Mouse (Mus musculus): ENCODE data around the gene Pipox.

DNA sequence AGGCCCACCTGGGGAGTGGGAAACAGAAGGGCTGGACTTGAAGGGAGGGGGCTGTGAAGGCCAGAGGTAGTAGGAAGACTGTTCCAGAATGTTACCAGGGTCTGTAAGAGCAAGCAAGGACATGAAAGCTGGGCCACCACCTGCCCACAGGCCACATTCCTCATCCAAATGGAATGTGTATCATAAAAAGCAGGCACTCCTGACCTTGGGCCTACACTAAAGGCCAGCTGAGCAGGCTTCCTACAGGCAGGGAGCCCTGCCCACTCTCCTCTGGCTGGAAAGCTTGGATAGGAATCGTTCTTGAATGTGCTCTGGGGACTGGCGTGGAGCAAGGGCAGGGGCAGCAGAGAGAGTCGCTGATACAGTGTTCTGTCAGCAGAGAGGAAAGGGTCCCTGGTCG is 57.1 kb downstream of the Pipox start:
- TF ChIP-seq CTCF (IDR thresholded peaks at IDR 0.05; ENCODE audit: low read depth, low read length) (no peak), POLR2A (IDR thresholded peaks at IDR 0.05; ENCODE audit: extremely low read depth, insufficient read depth, low read length) (no peak)

Data from liver, adult 2 months (tissue).